Mouse (Mus musculus) retina, embryonic 14.5 days (tissue): ENCODE measurements at regions not wholly inside any gene's neighbourhood (a gene's known extent, or its start where the extent isn't known, plus 50 kb on each side); places are given as distances from the start of the nearest gene placed in this dataset.

Experiments used
- DNase-seq: peaks from one replicate; pipeline ENCODE4 v3.0.0-alpha.2; 2015; ENCODE audit warnings: low spot score

- no peak for DNase-seq
Observed at GRCm38 (mm10) chr3:23592506-23593141, 1516.2 kb downstream of the Tbl1xr1 start.

- DNase-seq = no peak
Observed at GRCm38 (mm10) chr3:23601469-23601868, 1525.0 kb downstream of the Tbl1xr1 start.

- DNase-seq = no peak
Observed at GRCm38 (mm10) chr3:23610054-23610453, 1533.6 kb downstream of the Tbl1xr1 start.

- peak; percentile 11 for DNase-seq
Observed at GRCm38 (mm10) chr3:23658585-23659252, 1485.3 kb downstream of the Naaladl2 start.

- no peak for DNase-seq
Observed at GRCm38 (mm10) chr3:23706748-23707147, 1437.3 kb downstream of the Naaladl2 start.
